Mouse (Mus musculus): ENCODE results near the gene Arsg.

The Arsg gene

DNA sequence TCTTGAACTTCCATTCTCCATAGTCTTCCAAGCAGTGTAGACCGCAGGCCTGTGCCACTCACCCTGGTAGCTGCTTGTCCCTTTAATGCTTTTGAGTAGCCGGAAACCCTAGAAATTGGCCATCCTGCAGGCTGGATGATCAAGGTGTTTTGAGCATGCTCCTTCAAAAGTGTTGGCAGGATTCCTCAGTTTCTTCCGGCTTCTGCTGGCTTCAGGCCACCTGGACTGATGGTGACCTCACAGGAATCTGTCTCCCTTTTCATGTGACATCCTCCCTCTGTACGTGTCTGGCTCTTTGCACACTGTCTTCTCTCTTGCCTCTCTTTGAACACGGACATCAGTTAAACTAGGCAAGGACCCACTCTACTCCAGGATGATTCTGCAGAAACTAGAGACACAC, 27.0 kb downstream of the Arsg start:
- no peak for TF ChIP-seq GATA4 (IDR thresholded peaks at IDR 0.05; ENCODE audit: insufficient replicate concordance, low read length)

DNA sequence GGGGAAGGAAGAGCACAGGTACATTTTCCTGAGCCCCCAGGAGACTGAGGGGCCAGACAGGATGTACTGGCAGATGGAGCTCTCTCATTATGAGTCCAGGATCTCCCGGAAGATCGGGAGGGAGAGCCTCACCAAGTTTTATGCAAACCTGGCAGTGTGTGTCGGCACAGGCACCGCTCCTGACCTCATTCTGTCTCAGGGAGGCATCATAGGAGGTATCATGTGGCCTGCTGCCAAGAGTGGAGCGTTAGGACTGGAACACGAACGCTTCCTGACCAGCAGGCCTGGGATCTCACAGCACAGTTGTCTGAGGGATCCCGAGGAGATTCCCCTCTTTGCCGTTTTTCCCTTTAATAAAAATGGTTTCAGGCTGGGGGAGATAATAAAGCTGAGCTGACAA, 31.8 kb downstream of the Arsg start:
- TF ChIP-seq GATA4 (IDR thresholded peaks at IDR 0.05; ENCODE audit: insufficient replicate concordance, low read length) = no peak

DNA sequence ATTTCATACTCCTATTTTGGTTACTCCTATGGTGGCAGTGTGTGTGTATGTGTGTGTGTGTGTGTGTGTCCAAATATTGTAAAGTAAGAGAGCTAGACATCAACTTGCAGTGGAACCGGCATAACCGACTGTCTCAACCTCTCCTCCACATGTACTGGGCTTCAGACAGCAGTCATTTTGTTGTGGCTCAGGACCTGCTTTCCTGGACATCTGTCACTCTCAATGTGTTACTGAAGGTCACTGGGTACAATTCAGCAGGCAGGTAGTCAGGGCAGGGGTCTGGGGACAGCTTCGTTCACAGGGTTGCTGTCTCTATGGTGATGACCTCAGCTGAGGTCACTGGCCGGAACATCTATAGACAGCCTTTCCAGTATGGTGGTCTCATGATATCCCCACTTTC, 32.6 kb downstream of the Arsg start:
- TF ChIP-seq GATA4 (IDR thresholded peaks at IDR 0.05; ENCODE audit: insufficient replicate concordance, low read length) = no peak

DNA sequence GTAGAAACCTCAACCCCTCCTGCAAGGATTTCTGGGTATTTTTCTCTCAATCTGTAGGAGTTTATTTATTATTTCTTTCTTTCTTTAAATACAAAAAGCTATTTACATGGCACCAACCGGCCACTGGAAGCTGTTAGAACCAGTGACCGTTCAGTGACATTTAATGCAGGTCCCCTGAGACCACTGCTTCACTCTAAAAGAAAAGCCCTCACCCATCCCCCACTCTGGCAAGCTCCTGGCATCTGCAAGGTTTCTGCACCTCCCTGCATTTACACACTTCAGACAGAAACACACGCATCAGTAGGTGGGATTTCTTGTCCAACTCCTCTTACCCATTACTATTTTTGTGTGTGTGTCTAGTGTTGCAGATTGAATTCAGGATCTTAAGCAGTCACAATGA, 33.9 kb downstream of the Arsg start:
- no peak for TF ChIP-seq GATA4 (IDR thresholded peaks at IDR 0.05; ENCODE audit: insufficient replicate concordance, low read length)

DNA sequence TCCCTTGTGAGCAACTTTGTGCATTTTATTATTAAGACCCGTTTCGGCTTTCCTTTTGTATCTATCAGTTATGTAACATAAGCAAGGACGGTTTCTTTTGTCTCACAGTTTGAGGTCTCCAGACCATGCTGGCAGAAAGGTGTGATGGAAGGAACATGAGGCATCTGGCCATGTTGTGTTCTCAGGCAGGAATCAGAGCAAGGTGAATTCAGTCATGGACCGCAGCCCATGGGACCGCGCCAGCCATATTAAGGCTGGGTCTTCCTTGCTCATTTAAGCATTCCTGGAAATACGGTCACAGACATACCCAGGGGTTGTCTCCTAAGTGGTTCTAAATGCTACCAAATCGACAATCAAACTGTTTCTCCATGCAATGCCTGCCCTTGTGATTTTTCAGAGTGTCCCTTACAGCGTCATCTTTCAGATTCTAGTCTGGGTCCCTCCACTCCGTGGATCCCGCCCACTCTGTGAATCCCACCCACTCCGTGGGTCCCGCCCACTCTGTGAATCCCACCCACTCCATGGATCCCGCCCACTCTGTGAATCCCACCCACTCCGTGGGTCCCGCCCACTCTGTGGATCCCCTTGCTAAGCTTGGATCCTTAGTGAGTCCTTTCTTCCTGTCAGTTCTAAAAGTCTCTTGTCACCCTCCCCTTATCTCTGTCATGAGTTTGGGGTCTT, 40.0 kb downstream of the Arsg start:
- no peak for TF ChIP-seq GATA4 (IDR thresholded peaks at IDR 0.05; ENCODE audit: insufficient replicate concordance, low read length)

DNA sequence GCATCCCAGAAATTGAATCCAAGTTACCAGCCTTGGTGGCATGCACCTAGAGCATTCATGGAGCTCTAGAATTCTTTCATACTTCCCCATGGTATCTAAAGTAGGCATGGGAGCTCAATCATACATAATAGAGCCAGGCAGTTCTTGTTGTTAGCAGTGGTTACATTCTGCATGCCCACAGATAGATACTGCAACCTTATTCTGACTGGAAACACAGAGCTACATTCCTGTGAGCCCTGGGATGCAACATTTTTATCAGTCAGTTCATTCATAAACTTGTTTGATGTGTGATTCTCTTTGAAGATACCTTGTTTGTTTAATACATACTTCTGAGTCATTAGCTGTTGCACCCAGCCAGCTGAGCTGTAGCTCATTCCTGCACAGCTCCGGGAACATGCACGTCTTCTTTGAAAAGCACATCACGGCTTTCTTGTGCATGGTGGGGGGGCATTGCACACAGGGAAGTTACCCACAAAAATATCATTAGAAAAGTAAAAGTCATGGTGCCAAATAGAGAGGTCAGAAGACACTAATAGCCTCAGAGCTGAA, 41.0 kb downstream of the Arsg start:
- TF ChIP-seq GATA4 (IDR thresholded peaks at IDR 0.05; ENCODE audit: insufficient replicate concordance, low read length) = no peak

DNA sequence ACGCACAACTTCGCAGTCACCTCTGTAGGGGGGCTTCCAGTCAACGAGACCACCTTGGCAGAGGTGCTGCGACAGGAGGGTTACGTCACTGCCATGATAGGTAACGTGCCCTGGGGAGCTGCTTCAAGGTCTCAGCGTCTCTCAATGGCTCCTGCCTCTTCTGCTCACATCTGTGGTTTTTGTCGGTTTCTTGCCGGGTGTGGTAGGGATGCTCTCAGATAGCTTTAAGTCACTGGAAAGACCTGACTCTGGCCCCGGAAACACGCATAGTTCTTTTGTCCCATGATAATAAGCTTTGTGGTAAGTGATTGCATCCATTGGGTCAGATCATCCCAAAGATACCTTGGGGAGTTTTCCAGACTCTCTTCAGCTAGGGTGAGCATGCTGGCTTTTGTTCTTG, 44.2 kb downstream of the Arsg start:
- no peak for TF ChIP-seq GATA4 (IDR thresholded peaks at IDR 0.05; ENCODE audit: insufficient replicate concordance, low read length)

DNA sequence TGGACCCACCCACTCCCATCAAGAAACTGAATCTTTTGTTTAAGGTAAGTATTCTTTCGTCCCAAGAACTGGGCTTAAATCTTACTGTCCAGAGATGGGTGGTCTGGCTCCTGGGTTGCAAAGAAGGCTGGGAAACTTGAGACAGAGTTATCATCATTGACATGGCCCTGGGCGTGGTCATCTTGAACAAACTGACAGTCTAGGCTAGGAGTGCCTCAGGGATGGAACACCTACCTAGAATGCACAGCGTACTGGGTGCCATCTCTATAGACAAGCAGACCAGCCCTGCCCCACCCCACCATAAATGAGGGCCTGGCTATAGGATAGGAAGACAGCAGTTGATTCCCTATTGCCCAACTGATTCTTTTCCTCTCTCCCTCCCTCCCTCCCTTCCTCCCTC, 44.6 kb downstream of the Arsg start:
- TF ChIP-seq GATA4 (IDR thresholded peaks at IDR 0.05; ENCODE audit: insufficient replicate concordance, low read length) = no peak

DNA sequence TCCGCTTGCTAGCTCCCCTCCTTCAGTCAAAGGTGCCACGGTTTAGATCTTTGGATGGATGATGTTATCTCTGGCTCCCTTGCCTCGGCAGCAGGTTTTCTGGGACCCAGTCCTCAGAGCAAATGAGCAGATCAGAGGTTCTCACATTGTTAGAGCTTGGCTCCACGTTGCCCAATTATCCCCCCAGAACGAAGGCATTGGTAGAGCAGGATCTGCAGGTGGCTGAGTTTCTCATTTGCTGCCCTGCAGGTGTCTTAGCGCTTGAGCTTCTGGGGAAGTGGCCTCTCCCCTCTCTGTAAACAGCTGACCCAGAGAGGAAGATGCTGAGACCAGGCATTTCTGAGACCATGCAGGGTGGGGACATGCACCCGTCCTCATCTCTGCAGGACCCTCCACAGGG, 47.8 kb downstream of the Arsg start:
- no peak for TF ChIP-seq GATA4 (IDR thresholded peaks at IDR 0.05; ENCODE audit: insufficient replicate concordance, low read length)

DNA sequence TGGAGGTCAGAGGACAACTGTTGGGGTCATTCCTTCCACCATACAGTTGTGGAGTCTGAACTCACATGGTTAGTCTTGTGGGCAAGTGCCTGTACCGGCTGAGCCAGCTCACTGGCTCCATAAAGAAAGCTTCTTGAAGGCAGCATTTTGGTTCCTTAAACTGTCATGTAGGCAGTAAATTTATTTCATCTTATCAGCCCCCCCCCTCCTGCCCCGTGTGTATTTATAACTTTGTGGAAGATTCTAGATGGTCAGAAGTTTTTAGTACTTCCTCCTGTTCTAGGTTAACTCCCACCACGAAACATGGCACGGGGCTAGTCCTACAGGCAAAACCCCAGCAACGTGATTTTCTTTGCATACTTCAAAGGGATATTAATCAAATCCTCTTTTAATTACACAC, 51.7 kb downstream of the Arsg start:
- no peak for TF ChIP-seq GATA4 (IDR thresholded peaks at IDR 0.05; ENCODE audit: insufficient replicate concordance, low read length)

DNA sequence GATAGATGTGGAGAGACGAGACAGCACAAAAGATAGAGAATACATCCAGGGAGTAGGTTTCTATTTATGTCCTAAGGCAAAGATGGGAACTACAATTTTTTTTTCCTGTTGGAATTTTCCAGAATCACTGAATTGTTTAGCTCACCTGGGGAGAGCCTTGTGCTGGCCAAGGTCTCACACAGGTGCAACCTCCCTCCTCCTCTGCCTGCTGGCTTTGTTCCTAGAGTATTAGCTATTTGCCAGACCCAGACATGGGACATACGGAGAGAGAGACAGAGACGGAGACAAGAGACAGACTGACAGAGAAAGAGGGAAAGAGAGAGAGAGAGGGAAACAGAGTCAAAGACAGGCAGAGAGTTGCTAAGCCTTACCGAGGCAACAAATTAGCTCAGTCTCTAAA, 52.4 kb downstream of the Arsg start:
- TF ChIP-seq GATA4 (IDR thresholded peaks at IDR 0.05; ENCODE audit: insufficient replicate concordance, low read length) = no peak

DNA sequence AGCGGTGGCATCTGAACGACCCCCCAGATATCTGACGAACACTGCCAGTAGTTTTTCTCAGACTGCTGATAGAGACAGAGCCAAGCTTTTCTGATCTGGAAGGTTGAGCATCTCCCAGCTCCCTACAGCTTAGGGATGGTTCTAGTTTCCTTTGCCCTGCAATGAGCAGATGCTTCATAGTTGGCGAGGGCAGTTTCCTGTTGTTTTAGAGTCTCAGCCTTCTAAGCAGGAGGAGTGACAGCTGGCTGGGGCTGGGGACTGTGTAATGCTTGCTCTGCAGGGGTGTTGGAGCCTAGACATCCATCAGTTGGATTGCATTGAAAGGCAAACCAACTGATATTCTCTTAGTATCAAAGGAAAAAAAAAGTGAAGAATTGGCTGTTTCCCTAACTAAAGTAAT, 56.9 kb downstream of the Arsg start:
- TF ChIP-seq GATA4 (IDR thresholded peaks at IDR 0.05; ENCODE audit: insufficient replicate concordance, low read length) = no peak

DNA sequence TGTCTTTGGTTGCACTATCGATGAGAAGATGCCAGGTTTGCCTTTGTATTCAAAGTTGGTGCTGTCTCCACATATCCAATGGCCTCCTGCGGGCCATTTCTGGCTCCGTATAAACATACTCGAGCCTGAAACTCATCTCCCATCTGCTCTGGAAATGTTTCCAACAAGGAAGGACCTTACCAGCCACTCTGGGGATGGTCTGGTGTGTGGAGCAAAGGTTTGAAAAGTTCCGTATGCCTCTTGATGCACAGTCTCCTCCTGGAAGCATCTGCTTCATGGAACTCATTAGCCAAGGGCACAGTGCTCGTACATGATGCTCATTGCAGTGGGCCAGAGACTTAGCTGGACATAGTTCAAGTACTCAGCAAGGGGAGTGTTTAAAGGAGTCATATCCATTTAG, 62.8 kb downstream of the Arsg start:
- no peak for TF ChIP-seq GATA4 (IDR thresholded peaks at IDR 0.05; ENCODE audit: insufficient replicate concordance, low read length)

DNA sequence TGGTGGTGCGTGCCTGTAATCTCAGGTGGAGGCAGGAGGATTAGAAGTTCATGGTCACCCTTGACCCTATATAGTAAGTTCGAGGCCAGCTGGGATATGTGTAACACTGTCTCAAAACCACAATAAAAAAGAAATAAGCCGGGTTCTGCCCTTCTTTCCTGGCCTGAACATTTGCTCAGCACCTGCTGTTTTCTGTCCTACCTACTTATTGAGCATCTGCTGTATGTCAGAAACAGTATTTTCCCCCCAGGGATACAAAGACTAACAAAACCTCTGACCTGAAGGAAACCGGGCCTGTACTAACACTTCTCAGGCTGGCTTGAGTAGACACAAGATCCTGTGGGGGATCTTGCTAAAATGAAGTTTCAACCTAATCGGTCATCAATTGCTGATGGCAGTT, 63.8 kb downstream of the Arsg start:
- TF ChIP-seq GATA4 (IDR thresholded peaks at IDR 0.05; ENCODE audit: insufficient replicate concordance, low read length) = no peak

DNA sequence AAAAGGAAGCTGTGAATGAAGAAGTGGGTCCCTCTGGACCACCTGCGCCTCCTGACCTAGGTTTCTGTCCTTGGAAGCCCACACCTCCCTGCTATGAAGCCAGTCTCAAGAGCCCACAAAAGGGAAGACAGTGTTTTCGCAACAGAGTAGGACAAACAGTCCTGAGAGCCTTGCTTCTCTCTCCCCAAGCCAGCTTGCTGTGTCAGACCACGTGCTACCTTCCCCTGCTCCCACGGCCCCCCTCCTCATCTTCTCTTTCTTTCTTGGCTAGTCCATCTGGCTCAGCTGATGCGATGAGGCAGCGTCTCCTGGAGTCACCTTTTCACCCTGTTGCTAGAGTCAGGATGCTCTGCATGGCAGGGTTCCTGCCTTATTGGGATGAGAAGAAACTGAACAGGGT, 66.1 kb downstream of the Arsg start:
- no peak for TF ChIP-seq GATA4 (IDR thresholded peaks at IDR 0.05; ENCODE audit: insufficient replicate concordance, low read length)

DNA sequence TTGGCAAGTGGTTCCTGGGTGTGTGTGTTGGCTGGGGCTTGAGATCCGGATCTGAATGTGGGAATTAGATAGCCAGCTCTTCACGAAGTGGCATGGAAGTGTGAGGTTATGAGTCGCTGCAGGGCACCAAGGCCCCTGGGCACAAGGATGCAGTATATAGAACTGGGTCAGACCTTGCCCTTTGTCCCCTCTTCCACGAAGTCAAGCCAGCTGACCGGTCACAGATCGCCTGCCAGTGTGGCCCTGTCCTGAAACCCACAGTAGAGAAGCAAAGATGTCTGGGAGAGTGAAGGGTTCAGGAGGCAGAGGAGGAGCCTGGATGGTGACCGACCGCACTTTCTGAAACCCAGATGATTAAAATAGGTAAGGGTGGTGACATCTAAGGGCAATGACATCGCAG, 70.3 kb downstream of the Arsg start:
- no peak for TF ChIP-seq GATA4 (IDR thresholded peaks at IDR 0.05; ENCODE audit: insufficient replicate concordance, low read length)

DNA sequence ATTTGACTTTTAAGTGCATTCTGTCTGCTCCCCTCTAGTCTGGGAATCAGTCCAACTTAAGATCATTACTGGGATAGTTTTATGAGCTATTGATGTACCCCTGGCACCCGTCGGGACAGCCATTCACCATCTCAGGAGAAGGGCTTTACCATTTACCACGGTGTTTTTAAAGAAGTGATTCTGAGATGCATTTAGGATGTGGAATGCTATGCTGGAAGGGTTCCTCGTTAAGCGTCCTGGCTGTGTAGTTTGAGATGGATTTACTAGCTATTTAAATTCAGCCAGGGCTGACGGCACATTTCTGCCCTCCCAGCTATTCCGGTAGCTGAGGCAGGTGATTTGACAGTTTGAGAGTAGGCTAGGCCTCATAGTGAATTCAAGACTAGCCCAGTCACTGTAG, 71.3 kb downstream of the Arsg start:
- TF ChIP-seq GATA4 (IDR thresholded peaks at IDR 0.05; ENCODE audit: insufficient replicate concordance, low read length) = no peak

All from liver, adult (tissue).